Mouse (Mus musculus) left cerebral cortex, postnatal 10 days (tissue): ENCODE data around the gene Ephb1. TPM values are rescaled to one million over a fixed set of nuclear protein-coding genes. Genes with fewer than 3 reads are reported as not detected.

ENCODE experiments used
- DNase-seq, 2 experiments: peaks; one replicate each; pipeline ENCODE4 v3.0.0; 2021 to 2022; ENCODE audit warnings: low spot score in 2 of 2, mixed read lengths in 1 of 2; ENCODE audit errors: extremely low spot score in 1 of 2
- intact Hi-C: fragments of 180-260 bp; cut with DNase I; formaldehyde crosslinking; loops from one replicate; pipeline ENCODE4 v1.15.1; 2025
- total RNA-seq, 2 experiments: library from RNA; stranded (reverse); gene quantifications; 2 replicates each; pipeline ENCODE4 v1.2.3; 2021

Gene Ephb1
- total RNA-seq, 2 experiments from 2014 or later: 37.7 to 37.8 TPM

GRCm38 (mm10) chr9:102327625-102328150 lies 26.8 kb downstream of the Ephb1 start:
- intact Hi-C loops: no loop called here
- no peak for DNase-seq

GRCm38 (mm10) chr9:102315436-102315835 lies 39.1 kb downstream of the Ephb1 start:
- intact Hi-C loops: no loop called here
- no peak for DNase-seq

- no peak for DNase-seq
- intact Hi-C loops: no loop called here
These were observed 39.7 kb downstream of the Ephb1 start for GRCm38 (mm10) chr9:102314795-102315194.

- intact Hi-C loops: no loop called here
- DNase-seq: no peak
These were observed 44.1 kb downstream of the Ephb1 start for GRCm38 (mm10) chr9:102310431-102310830.

GRCm38 (mm10) chr9:102309278-102309677 lies 45.2 kb downstream of the Ephb1 start:
- intact Hi-C loops: no loop called here
- DNase-seq: no peak

- intact Hi-C loops: no loop called here
- DNase-seq: no peak
These were observed 46.8 kb downstream of the Ephb1 start for GRCm38 (mm10) chr9:102307656-102308055.

- intact Hi-C loops: no loop called here
- peak in 1 of 2 experiments; percentile 75 for DNase-seq
These were observed 47.7 kb downstream of the Ephb1 start for GRCm38 (mm10) chr9:102306645-102307415.

- intact Hi-C loops: no loop called here
- no peak for DNase-seq
These were observed 48.9 kb downstream of the Ephb1 start for GRCm38 (mm10) chr9:102305432-102306100.

GRCm38 (mm10) chr9:102304796-102305195 lies 49.7 kb downstream of the Ephb1 start:
- intact Hi-C loops: no loop called here
- no peak for DNase-seq

- intact Hi-C loops: no loop called here
- no peak for DNase-seq
These were observed 50.6 kb downstream of the Ephb1 start for GRCm38 (mm10) chr9:102303882-102304281.

- intact Hi-C loops: no loop called here
- no peak for DNase-seq
These were observed 53.5 kb downstream of the Ephb1 start for GRCm38 (mm10) chr9:102300985-102301384.

- no peak for DNase-seq
- intact Hi-C loops: no loop called here
These were observed 55.8 kb downstream of the Ephb1 start for GRCm38 (mm10) chr9:102298741-102299140.

- intact Hi-C loops: no loop called here
These were observed 56.5 kb downstream of the Ephb1 start for GRCm38 (mm10) chr9:102297986-102298385.

GRCm38 (mm10) chr9:102297176-102297575 lies 57.3 kb downstream of the Ephb1 start:
- no peak for DNase-seq
- intact Hi-C loops: no loop called here

More at GRCm38 (mm10) chr9:102297986-102298385, 56.5 kb downstream of the Ephb1 start:
- peak in 1 of 2 experiments; percentile 36 for DNase-seq

GRCm38 (mm10) chr9:102293605-102294004 lies 60.9 kb downstream of the Ephb1 start:
- no peak for DNase-seq

GRCm38 (mm10) chr9:102291230-102291629 lies 63.3 kb downstream of the Ephb1 start:
- intact Hi-C loops: no loop called here
- DNase-seq: no peak

More at GRCm38 (mm10) chr9:102293605-102294004, 60.9 kb downstream of the Ephb1 start:
- intact Hi-C loops: no loop called here

- intact Hi-C loops: no loop called here
- no peak for DNase-seq
These were observed 66.1 kb downstream of the Ephb1 start for GRCm38 (mm10) chr9:102288356-102288755.

- DNase-seq: no peak
- intact Hi-C loops: no loop called here
These were observed 78.6 kb downstream of the Ephb1 start for GRCm38 (mm10) chr9:102275931-102276330.

GRCm38 (mm10) chr9:102274016-102274415 lies 80.5 kb downstream of the Ephb1 start:
- intact Hi-C loops: no loop called here
- DNase-seq: no peak

GRCm38 (mm10) chr9:102273469-102273808 lies 81.1 kb downstream of the Ephb1 start:
- intact Hi-C loops: no loop called here
- DNase-seq: no peak
